Mouse (Mus musculus): ENCODE results near the gene Cnbp.

The Cnbp gene

DNA sequence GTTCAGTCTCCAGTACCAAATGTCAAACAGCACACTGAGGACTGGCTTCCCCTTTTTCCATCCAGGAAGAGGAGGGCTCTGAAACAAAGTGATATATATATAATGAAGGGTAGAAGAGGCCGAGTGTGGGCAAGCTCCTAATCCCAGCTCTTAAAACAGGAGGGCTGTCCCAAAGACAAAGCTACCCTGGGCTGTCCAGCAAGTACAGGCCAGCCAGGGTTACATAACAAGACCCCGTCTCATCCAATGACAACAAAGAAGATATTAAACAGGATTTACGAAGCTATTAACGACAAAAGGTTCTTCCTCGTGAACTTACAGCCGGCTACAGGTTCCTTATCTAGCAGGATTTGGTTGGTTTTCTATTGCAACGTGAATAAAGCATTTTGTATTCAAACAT is 46.0 kb downstream of the Cnbp start:
- DNase-seq: peak; percentile 87

DNA sequence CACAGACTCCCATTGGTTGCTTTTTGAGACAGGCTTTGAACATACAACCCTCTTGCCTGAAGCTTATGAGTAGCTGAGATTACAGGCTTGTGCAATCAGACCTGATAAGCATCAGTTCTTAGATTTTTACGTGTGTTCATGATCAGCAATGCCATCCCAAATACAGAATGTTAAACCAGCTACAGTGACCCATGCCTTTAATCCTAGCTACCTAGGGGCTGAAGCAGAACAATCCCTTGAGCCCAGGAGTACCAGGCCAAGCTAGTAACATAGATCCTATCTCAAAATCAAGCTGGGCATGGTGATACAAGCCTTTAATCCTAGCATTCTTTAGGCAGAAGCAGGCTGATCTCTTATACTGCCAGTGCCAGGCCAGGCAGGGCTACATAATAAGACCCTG is 46.9 kb downstream of the Cnbp start:
- no peak for DNase-seq

DNA sequence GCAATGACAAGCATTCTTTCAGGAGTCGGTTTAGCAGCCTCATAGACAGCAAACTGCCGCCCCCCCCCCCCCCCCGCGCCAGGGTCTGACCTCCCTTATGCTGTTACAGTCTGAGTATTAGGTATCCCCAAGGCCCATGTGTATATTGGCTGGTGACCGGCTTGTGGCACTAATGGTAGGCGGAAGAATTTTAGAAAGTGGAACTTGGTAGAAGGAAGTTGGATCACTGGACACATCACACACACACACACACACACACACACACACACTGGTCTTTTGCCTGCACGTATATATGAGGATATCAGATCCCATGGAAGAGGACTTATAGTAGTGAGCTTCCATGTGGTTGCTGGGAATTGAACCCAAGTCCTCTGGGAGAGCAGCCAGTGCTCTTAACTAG is 48.4 kb downstream of the Cnbp start:
- DNase-seq: no peak

DNA sequence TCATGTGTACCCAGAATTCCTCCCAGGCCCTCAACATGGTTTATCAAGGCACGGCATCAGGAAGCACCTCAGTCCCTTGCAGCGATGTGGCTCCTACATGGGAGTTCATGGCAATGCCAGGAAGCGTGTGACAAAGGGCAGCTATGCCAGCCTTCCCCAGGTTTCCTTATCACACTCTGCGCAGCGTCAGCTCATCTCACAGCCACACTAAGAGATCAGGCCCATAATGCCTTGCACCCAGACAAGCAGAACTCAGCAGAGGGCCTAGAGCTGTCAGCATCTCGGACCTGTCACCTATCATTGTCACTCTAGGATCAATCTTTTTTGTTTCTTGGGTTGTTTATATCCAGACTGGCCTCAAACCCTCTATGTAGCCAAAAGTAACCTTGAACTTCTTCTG is 51.3 kb downstream of the Cnbp start:
- no peak for DNase-seq

DNA sequence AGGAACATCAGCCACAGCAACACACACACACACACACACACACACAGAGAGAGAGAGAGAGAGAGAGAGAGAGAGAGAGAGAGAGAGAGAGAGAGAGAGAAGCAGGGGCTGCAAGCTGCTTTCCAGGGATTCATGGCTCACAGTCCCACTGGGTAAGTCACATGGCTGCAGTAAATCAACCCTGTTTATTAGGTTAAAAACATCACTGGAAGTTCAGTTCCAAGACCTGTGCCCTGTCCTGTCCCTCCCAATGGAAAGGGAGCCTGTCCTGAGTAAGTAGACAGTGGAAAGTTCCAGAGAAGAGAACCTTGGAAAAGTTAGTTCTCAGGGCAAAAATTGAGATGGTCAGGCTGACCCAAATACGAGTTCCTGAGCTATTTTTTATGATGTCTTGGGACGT is 53.6 kb downstream of the Cnbp start:
- no peak for DNase-seq

DNA sequence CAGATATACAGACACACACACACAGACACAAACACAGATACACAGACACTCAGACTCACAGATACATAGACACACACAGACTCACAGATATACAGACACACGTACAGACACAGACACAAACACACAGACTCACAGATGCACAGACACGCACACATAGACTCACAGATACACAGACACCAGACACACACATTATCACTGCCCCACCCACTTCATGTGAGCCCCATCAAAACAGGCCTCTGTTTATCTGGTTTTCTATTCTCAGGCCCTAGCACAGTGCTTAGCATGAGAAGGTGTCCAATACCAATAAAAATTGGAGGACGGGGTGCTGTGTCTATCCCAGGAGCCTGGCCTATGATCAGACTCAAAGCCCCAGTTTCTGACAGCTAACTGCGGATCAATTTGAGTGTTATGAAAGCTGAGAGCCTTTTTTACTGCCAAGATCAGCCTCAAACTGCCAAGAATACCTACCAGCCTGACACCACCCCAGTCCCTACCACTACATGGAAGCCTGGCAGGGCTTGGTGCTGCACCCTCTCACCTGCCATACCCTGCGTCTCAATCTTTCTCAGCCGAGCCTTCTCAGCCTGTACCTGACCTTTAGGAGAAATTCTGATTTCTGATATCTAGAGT is 54.5 kb downstream of the Cnbp start:
- no peak for DNase-seq

DNA sequence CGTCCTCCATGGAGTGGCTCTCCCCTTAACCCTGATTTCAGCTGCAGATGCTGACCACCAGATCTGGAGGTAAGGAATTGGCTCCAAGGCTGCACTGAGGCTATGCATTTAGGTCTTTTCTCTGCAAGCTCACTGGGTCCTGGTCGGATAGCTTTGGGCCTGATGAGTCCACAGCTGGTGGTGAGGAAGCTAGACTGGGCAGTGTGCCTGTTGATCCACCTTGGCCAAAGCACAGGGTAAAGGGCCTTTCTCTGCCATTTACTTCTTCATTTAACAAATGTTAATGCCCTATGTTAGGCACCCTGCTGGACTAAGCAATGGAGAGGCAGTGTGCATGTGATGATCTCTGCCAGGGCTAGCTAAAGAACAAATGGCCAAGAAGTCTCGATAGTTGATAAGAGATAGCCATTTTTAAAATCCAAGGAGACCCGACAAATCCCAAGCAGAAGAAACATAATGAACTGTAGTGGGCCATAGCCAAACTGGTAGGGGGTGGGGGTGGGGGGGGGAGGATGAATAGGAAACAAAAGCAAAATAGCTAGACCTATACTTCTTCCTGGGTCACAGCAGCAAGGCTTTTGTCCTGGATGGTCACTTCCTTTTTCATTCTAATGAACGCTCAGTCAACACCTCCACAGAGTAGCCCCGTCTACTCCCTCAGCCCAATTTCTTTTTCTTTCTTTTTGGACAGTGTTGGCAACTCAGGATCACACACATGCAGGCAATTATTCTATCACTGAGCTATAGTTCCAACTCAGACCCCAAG is 55.3 kb downstream of the Cnbp start:
- peak; percentile 80 for DNase-seq

DNA sequence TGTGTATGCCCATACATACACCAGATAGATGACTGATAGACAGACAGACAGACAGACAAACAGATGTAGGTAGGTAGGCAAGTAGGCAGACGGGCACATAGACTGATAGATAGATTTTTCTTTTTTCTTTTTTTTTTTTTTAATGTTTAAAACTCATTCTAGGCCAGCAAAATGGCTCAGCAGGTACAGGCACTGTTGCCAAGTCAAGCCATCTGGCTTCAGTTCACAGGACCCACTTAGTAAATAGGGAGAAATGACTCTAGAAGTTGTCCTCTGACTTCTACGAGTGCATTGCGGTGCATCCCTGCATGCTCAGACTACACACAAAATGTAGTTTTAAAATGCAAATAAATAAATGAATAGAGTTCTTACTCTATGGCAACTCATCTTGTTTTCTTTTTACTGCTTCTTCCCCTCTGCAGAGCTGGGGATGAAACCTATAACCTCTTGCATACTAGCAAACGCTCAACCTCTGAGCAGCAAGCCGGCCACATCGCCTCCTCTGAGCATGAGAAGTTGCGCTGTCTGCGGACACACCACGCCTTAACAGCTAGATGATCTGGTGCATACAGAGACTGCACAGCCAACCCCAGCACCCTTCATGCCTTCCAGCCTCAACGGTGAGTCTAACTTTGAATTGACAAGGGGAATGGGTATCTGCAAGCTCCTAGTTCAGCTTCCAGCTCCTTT is 56.9 kb downstream of the Cnbp start:
- DNase-seq: no peak
